Mouse (Mus musculus) embryonic facial prominence, embryonic 15.5 days (tissue): ENCODE measurements around the gene Anxa2. TPM values are rescaled to one million over a fixed set of nuclear protein-coding genes. Genes with fewer than 3 reads are reported as not detected.

Experiments
- ATAC-seq: fragments of 200-750 bp; cut with Nextera tagmentation; 2 replicates; pipeline ENCODE4 v1.8.0; 2017; ENCODE audit warnings: low read depth, moderate TSS enrichment; ENCODE audit not compliant: insufficient number of reproducible peaks, low FRiP score, low TSS enrichment
- H3K27ac ChIP-seq: fragments of 300-500 bp; sonication (generic); replicated peaks from 2 replicates; pipeline ENCODE4 v1.5.1; 2015; ENCODE audit warnings: mild to moderate bottlenecking, inconsistent platforms
- H3K27me3 ChIP-seq: fragments of 300-500 bp; sonication (generic); 2 replicates; pipeline ENCODE4 v1.6.1; 2015; ENCODE audit warnings: inconsistent platforms
- H3K36me3 ChIP-seq: fragments of 300-500 bp; sonication (generic); 2 replicates; pipeline ENCODE4 v1.6.1; 2015; ENCODE audit warnings: mild to moderate bottlenecking, inconsistent platforms
- H3K4me1 ChIP-seq: fragments of 300-500 bp; sonication (generic); 2 replicates; pipeline ENCODE4 v1.6.1; 2015; ENCODE audit warnings: inconsistent platforms
- H3K4me2 ChIP-seq: fragments of 300-500 bp; sonication (generic); replicated peaks from 2 replicates; pipeline ENCODE4 v1.6.1; 2015; ENCODE audit warnings: mild to moderate bottlenecking, inconsistent platforms
- H3K4me3 ChIP-seq: fragments of 300-500 bp; sonication (generic); replicated peaks from 2 replicates; pipeline ENCODE4 v1.5.1; 2015; ENCODE audit warnings: mild to moderate bottlenecking, inconsistent platforms
- H3K9ac ChIP-seq: fragments of 300-500 bp; sonication (generic); 2 replicates; pipeline ENCODE4 v1.6.1; 2015; ENCODE audit warnings: inconsistent platforms
- H3K9me3 ChIP-seq: fragments of 300-500 bp; sonication (generic); replicated peaks from 2 replicates; pipeline ENCODE4 v1.6.1; 2016; ENCODE audit warnings: inconsistent platforms
- WGBS: fragments of 180-500 bp; shearing (Covaris S2); methylation state at CpG from one replicate; pipeline ENCODE4 v1.1.7; 2015; 5-methylcytosine and 5-hydroxymethylcytosine counted together
- polyA plus RNA-seq: library from polyadenylated mRNA; unstranded; fragments of >200 nt; fragmentation: Nextera tagmentation; extraction: Ambion mirVana; gene quantifications from 2 replicates; pipeline ENCODE4 v1.2.1, GENCODE M21; 2015

Anxa2 gene
- 1,678 and 1,714 TPM in 2 replicates for polyA plus RNA-seq

GRCm38 (mm10) chr9:69453066-69453900 is at the start of gene Anxa2:
Gene Anxa2, plus strand, starts transcription at chr9:69453620.
- H3K36me3 ChIP-seq: no peaks in the 10 kb centered on the region; the same call in 1 of the 2 replicates
- peak within 1 kb of the TSS; percentile 99 for H3K27ac ChIP-seq
- H3K4me3 ChIP-seq: peak within 1 kb of the TSS; percentile 87
- WGBS: 5% methylated on average over 37 of the region's 37 CpGs
- H3K4me1 ChIP-seq: peaks cover 57% of the 10 kb centered on the region
- peak; percentile 90 for ATAC-seq
- H3K9me3 ChIP-seq: no peaks in the 10 kb centered on the region
- peak within 1 kb of the TSS; percentile 65 for H3K4me2 ChIP-seq
- no peaks in the 10 kb centered on the region for H3K27me3 ChIP-seq
- H3K9ac ChIP-seq: peak within 1 kb of the TSS; percentile 84

DNA sequence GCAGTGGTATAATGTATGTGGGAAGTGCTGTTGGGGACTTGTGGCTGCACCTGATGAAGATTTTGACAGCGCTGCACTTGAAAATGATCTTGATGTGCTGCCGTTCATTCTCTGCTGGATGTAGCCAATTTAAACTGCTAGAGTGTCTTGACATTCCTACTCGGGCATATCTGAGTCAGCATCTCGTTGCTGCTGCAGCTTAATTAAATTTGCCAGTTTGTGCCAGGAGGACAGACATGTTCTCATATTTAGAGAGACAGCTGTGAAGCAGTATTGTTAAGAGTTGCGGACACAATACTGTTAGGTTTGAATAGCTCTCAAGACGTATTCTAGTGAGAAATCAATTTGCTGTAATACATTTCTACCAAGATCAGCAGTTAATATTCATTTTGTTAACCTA is 48.7 kb upstream of the Anxa2 start:
- Histone ChIP-seq H3K9me3 (no peaks in the 10 kb centered on the region), H3K4me1 (no peaks in the 10 kb centered on the region), H3K4me3 (no peak overlapping the region), H3K27ac (no peak overlapping the region), H3K27me3 (no peaks in the 10 kb centered on the region), H3K9ac (no peak overlapping the region), H3K36me3 (peaks cover 4% of the 10 kb centered on the region; the same call in 1 of the 2 replicates), H3K4me2 (no peak overlapping the region)
- no peak for ATAC-seq
- WGBS: 64% methylated on average over 6 of the region's 6 CpGs

DNA sequence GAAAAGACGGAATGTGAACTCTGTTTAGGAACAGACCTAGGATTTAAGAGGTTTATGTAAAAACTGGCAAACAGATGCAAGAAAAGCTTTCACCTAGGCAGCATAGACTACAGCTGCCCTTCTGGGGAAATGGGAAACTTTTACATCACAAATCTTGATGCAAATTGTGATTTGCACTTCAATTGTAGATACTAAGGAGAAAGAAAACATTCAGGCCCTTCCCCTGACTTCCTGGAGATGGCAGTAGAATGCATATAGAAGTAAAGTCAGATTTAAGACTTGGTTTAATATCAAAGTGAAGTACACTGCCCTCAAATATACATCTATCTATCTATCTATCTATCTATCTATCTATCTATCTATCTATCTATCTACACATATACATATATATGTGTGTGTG is 33.9 kb upstream of the Anxa2 start:
- H3K4me2 ChIP-seq: no peak overlapping the region
- no peaks in the 10 kb centered on the region for H3K9me3 ChIP-seq
- no peak overlapping the region for H3K4me3 ChIP-seq
- ATAC-seq: no peak
- 86% methylated on average over 1 of the region's 1 CpGs for WGBS
- H3K27me3 ChIP-seq: no peaks in the 10 kb centered on the region
- peaks cover 29% of the 10 kb centered on the region for H3K36me3 ChIP-seq
- H3K9ac ChIP-seq: no peak overlapping the region
- H3K4me1 ChIP-seq: no peaks in the 10 kb centered on the region
- H3K27ac ChIP-seq: no peak overlapping the region

- Histone ChIP-seq H3K36me3 (peaks cover 20% of the 10 kb centered on the region), H3K4me2 (no peak overlapping the region), H3K27me3 (no peaks in the 10 kb centered on the region), H3K4me3 (no peak overlapping the region), H3K9me3 (no peaks in the 10 kb centered on the region), H3K4me1 (peaks cover 21% of the 10 kb centered on the region), H3K9ac (no peak overlapping the region), H3K27ac (peak overlapping the region; percentile 89)
- WGBS: 84% methylated on average over 3 of the region's 3 CpGs
- no peak for ATAC-seq
Measured at GRCm38 (mm10) chr9:69430531-69430930, 22.9 kb upstream of the Anxa2 start.

DNA sequence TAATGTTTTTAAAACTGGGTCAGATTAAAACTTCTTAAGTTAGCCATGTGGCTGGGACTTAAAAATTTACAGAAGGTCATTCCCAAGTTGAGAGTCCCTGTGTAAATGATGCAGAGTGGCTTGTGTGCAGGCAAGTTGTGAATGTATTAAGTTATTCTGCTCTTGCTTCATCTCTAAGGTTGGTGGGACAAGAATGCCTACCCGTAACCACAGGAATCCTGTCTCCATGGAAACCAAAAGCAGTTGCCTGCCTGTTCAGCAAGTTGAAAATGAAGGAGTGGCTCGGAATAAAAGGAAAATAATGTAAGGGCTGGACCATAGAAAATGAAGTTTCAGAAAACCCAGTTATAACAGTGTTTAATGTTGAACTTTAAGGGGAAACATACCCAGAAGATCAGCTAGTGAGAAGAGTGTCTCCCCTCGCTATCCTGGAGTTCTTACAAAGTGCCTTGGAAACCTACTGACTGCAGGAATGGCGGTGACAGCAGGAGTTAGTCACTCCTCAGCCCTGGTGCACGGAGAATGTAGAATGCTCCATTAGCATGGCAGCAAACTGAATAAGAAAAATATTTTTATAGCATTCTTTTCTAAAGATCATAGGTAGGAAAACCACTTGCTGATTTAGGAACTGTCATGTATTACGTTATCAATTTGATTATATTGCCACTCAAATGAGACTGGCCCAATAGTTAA is 21.4 kb upstream of the Anxa2 start:
- peaks cover 12% of the 10 kb centered on the region; the same call in 1 of the 2 replicates for H3K36me3 ChIP-seq
- H3K27ac ChIP-seq: peak overlapping the region; percentile 89
- H3K27me3 ChIP-seq: no peaks in the 10 kb centered on the region
- ATAC-seq: peak; percentile 72
- WGBS: 23% methylated on average over 6 of the region's 6 CpGs
- H3K9ac ChIP-seq: no peak overlapping the region
- H3K4me3 ChIP-seq: no peak overlapping the region
- no peaks in the 10 kb centered on the region for H3K9me3 ChIP-seq
- H3K4me2 ChIP-seq: peak overlapping the region; percentile 21; the same call in 1 of the 2 replicates
- H3K4me1 ChIP-seq: peaks cover 21% of the 10 kb centered on the region

- Histone ChIP-seq H3K4me1 (peaks cover 27% of the 10 kb centered on the region), H3K27me3 (no peaks in the 10 kb centered on the region), H3K9me3 (no peaks in the 10 kb centered on the region), H3K4me2 (no peak overlapping the region), H3K9ac (no peak overlapping the region), H3K4me3 (no peak overlapping the region), H3K27ac (no peak overlapping the region), H3K36me3 (no peaks in the 10 kb centered on the region)
- WGBS: 62% methylated on average over 10 of the region's 10 CpGs
- no peak for ATAC-seq
Measured at GRCm38 (mm10) chr9:69435194-69435593, 18.2 kb upstream of the Anxa2 start.

DNA sequence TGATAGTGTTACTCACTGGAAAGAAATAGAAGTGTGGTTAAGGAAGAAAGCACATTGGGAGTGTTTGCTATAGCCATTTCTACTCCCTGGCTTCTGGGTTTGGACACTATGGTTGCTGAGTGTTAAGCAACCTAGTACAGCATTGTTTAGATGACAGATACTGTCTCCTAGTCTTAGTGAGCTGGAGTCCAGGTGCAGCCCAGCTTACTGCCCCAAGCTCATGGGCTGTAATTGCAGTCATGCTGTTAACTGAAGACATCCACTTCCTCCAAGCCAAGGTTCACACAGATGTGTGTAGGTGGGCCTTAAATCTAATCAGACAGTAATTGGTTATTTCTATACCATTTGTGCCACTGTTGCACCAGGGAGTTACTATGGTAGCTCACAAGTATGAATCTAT is 17.8 kb upstream of the Anxa2 start:
- no peaks in the 10 kb centered on the region for H3K36me3 ChIP-seq
- H3K4me1 ChIP-seq: peaks cover 27% of the 10 kb centered on the region
- no peak overlapping the region for H3K9ac ChIP-seq
- H3K27me3 ChIP-seq: no peaks in the 10 kb centered on the region
- H3K4me3 ChIP-seq: no peak overlapping the region
- no peak for ATAC-seq
- H3K4me2 ChIP-seq: no peak overlapping the region
- no peak overlapping the region for H3K27ac ChIP-seq
- H3K9me3 ChIP-seq: no peaks in the 10 kb centered on the region

DNA sequence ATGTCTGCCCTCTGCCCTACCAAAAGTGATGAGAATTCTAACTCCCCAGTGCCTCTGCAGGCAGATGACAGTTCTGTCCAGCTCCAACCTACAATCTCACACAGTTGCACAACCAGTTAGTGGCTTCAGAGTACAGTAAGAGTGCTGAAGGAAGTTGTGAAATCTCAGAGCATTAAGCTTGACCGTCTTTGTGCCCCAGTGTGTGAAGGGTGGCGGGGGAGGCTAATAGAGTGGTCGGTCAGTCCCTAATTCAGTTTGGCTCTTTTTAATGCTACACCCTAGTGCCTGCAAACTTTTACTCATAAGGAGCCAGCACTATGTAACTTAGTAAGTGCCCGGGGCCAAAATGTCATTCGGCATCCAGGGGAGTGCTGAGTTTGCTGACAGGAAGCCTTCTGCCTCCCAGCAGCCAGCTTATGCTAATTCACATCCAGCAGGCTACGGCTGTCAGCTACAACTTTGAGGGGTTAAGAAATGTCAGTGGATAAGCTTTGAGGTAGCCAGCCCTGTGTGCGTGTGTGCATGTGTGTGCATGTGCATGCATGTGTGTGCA is 13.5 kb upstream of the Anxa2 start:
- H3K27ac ChIP-seq: peak overlapping the region; percentile 29
- no peak for ATAC-seq
- H3K4me3 ChIP-seq: no peak overlapping the region
- 16% methylated on average over 7 of the region's 7 CpGs for WGBS
- no peaks in the 10 kb centered on the region for H3K36me3 ChIP-seq
- H3K4me1 ChIP-seq: peaks cover 19% of the 10 kb centered on the region
- H3K27me3 ChIP-seq: no peaks in the 10 kb centered on the region
- H3K4me2 ChIP-seq: 0 out of 2 replicates have a peak overlapping the region, but pooled peaks have one; percentile 6
- no peaks in the 10 kb centered on the region for H3K9me3 ChIP-seq
- H3K9ac ChIP-seq: no peak overlapping the region

DNA sequence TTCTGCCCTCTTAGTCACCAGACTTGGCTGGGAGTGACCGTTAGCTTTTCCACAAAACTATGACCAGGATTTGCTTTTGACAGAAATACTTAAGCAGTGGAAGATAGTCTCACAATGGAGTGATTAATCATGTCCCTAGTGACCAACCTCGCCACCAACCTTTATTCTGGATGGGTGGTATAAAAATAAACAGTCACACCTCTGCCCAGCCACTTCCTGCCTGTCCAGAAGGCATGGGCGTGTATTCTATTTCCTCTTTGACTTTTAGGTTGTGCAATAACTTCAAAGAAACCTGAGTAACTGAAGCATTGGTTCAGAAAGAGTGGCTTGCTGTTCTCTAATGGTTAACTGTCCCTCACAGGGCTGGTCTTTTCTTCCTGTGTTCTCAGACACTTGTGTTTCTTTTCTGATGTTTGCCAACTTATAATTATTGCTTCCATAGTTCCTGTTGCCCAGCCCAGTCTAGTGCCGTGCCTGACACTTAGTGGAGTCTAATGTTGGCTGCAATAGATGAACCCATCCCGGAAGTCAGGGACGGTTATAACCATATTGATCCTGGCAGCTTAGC is 10.9 kb upstream of the Anxa2 start:
- H3K4me1 ChIP-seq: peaks cover 19% of the 10 kb centered on the region
- peak overlapping the region; percentile 71 for H3K27ac ChIP-seq
- no peaks in the 10 kb centered on the region for H3K36me3 ChIP-seq
- no peak overlapping the region for H3K4me2 ChIP-seq
- no peak overlapping the region for H3K9ac ChIP-seq
- H3K27me3 ChIP-seq: no peaks in the 10 kb centered on the region
- no peak for ATAC-seq
- H3K4me3 ChIP-seq: no peak overlapping the region
- no peaks in the 10 kb centered on the region for H3K9me3 ChIP-seq
- WGBS: 53% methylated on average over 6 of the region's 6 CpGs

GRCm38 (mm10) chr9:69443203-69443602 is 10.2 kb upstream of the Anxa2 start:
- Histone ChIP-seq H3K36me3 (no peaks in the 10 kb centered on the region), H3K9me3 (no peaks in the 10 kb centered on the region), H3K4me3 (no peak overlapping the region), H3K9ac (no peak overlapping the region), H3K4me2 (no peak overlapping the region), H3K27ac (no peak overlapping the region; the same call in 1 of the 2 replicates), H3K4me1 (peaks cover 19% of the 10 kb centered on the region), H3K27me3 (no peaks in the 10 kb centered on the region)
- WGBS: 34% methylated on average over 3 of the region's 3 CpGs
- ATAC-seq: no peak

GRCm38 (mm10) chr9:69448801-69449200 is 4.6 kb upstream of the Anxa2 start:
- H3K9me3 ChIP-seq: no peaks in the 10 kb centered on the region
- H3K9ac ChIP-seq: no peak overlapping the region
- no peak overlapping the region for H3K4me3 ChIP-seq
- 64% methylated on average over 3 of the region's 3 CpGs for WGBS
- H3K27ac ChIP-seq: no peak overlapping the region
- no peaks in the 10 kb centered on the region for H3K36me3 ChIP-seq
- H3K4me2 ChIP-seq: no peak overlapping the region
- H3K4me1 ChIP-seq: peaks cover 23% of the 10 kb centered on the region
- H3K27me3 ChIP-seq: no peaks in the 10 kb centered on the region
- no peak for ATAC-seq
